Mouse (Mus musculus) NIH3T3 (cell line): Measurements from ENCODE around the gene Spns2.
"Not testable (repeated sequence)": the region's sequence is repeated elsewhere in the genome, so short reads cannot be mapped to it uniquely, and the experiment has no call there.

Experiments used
- DNase-seq: peaks from one replicate; pipeline ENCODE4 v3.0.0-alpha.2; 2012; ENCODE audit warnings: low read depth

Spns2 gene

DNA sequence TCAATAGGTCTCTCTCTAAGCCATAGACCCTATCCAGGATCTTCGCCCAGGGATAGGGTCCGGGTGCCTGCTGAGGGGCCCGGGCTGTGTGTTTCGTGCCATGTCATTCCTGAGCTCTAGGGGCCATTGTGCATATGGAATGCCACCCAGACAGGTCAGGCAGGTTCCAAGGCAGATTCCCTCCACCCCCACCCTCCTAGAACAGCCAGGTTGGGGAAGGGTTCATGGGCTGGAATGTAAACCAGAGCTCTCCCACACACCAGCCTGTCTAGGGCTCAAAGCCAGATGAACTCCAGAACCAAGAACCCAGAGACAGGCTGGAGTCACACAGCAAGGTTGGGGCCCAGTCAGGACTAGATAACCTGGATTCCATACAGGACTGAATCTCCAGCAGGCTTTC is 16.2 kb downstream of the Spns2 start:
- DNase-seq, result no peak

DNA sequence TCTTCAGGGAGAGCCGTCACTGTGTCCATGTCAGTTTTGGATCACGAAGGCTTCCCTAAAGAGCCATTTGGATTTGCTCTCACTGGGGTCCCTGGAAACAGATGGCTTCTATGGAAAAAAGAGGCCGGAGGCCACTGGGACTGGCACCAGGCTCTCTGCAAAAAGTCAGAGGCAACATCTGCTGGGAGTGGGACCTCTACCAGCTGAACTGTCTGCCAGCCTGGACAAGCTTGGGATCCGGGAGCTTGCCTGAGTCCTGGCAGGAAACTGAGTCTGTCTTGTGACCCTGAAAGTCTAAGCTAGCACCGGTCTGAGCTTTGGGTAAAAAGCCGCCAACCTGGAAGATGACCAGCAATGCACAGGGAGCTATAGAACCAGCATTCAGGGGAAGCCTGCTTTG is 18.3 kb downstream of the Spns2 start:
- no peak for DNase-seq

DNA sequence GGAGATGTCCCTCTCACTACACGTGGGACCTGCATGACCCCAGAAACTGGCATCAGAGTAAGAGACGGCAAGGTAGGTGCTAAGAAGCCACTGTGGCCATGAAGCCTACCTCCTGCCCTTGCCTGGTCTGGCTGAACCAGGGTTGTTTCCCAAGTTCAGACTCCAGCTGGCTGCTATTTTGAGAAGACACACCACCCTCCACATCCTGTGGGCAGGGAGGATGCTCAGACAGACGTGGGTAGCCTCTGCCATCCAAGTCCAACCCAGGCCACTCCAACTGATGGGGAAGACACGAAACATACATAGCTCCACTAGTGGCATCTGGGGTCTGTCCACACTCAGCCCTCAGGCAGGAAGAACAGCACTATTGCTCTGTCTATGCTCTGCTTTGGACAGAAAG is 19.7 kb downstream of the Spns2 start:
- DNase-seq, result no peak

DNA sequence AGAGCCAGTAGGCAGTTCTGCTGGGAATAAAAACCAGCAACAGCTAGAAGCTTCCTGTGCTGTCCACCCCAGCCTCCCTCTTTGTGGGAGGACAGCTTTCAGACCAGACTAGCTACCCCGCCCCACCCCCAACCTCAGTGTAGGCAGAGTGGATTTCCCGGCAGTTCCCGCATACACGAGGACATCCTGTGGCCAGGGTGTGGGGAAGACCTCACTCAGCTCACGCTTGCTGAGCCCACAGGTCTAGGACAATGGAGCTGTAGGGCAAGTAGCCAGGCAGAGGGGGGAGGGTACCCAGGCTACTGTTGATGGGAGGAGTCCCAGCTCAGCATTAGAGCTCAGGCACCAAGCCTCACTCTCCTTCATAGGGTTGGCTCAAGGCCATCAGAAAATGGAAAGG is 20.5 kb downstream of the Spns2 start:
- DNase-seq, result peak; percentile 51

DNA sequence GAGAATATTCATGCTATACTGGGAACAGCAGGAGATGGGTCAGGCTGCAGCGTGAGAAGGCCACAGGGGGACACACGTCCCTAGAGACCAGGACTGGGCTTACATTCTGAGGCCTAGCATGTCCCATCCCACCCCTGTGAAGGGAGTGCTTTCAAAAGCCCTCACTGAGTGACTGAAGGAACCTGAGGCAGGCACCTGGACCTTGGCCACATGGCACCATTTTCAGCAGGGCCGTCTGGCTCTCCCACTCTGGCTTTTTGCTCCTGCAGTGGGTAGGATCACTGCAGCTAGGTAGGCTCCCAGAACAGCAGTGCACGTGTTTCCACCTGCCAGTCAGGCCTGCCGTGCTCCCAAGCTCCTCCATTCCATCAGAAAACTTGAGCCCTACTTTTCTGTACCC is 21.2 kb downstream of the Spns2 start:
- no peak for DNase-seq

DNA sequence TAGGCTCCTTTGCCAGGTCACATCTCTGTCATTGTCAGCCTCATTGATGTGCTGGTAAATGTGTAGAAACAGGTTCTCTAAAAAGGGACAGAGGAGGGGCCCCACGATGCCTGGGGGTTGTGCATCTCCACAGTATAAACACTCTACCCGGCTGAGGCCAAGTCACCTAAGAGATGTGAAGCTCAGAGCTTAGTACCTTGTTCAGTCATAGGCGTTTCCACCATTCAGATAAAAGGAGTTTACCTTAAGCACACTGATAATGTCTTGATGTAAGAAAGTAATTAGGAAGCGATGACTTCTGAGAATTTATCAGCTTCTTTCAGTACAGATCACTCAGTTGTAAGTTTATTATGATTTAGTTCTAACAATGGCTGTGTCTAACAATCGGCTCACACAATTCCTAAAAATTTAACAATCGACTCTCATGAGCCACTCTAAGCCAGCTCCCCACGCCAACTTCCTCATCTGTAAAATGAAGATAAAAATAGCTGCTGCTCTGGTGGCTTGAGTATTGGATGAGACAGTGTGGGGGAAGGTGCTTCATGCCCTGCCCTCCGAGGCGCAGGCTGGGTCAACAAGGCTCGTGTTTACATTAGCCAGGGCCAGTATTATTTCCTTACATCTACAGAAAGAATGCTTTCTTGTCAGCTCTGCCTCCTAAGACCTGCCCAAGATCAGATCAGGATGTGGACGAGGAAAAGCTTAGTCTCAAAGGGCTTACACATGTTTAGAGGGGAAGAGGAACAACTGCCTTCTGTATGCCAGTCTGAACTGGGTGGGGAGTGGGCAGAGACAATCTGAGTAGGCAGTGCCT is 22.8 kb downstream of the Spns2 start:
- peak; percentile 34 for DNase-seq

DNA sequence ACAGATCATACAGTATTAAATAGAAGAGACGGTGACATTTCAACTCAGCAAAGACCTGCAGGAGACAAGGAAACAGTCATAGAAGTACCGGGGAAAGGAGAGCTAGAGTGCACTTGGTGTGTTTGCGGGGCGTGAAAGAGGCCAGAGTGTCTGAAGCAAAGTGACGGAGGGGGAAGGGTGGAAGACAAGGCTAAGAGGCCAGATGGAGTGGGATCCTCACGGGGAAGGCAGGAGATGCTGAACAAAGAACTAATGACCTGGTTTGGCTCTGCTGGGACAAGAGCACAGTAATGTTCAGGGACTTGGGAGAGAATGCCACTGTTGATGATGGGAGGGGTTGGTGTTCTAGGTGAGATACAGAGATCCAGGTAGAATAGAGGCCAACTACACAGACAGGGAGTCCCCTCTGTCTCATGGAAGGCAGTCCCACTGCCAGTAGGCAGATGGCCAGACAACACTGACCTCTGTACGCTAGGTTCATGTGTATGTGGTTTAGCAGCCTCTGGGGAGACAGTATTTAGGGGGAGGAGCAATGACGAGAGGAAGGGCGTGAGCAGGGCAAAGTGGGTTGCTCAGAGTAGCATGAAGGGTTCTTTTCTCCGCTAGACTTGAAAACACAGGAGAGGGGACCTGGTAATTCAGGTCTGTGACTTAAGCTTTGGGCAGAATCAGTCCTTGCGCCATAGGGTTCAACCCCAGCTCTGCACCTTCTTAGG is 23.6 kb downstream of the Spns2 start:
- DNase-seq, result peak; percentile 15

DNA sequence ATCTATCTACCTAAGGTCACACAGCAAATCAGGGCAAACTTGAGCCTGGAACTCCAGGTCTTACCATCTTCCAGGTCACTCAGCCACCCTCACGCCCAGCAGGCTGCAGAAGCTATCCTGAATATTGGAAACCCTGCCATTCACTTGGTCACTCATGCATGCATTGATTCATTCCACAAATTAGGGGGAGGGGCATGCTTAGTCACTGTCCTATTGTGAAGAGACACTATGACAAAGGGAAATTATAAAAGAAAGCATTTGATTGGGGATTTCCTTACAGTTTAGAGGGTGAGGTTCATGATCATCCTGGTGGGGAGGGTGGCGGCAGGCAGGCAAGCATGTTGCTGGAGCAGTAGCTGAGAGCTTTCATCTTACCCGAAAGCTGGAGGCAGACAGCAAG is 24.9 kb downstream of the Spns2 start:
- DNase-seq, result no peak

DNA sequence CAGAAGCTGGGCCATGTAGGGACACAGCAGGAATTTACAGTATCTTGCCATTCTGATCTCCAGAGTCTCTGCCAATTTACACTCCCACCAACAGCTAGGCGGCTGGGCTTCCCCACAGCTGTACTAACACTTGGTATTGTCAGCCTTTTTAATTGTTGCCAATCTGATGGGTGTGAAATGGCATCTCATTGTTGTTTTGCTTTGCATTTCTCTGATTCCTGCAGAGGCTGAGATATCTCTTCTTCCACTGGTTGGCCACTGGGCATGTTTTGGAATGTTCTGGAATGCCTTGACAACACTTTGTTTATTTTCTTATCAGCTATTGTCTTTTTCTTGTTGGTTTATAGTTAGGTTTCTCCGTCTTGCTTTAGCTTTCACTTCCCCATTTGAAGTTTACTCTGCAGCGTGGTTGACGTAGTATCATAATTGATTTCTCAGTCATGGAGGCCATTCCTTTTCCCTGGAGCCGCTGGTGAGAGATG is 28.2 kb downstream of the Spns2 start:
- DNase-seq, result no peak

DNA sequence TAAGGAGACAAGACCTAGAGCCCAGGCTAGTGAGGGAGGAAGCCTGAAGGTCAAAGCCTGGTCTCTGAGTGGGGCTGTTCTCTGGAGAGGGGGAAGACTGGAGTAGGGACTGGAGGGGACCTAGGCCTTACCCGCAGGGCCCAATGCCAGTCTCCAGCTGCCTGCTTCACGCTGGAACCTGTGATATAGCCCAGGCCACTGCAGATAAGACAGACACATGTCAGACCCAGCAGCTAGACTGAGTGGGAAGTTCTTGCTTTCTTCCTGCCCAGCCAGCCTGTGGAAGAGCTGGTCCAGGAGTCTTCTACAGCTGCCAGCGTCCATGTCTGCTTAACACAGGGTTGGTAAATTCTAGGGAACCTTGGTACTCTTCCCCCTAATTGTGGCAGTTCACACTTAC is 31.2 kb downstream of the Spns2 start:
- no peak for DNase-seq

DNA sequence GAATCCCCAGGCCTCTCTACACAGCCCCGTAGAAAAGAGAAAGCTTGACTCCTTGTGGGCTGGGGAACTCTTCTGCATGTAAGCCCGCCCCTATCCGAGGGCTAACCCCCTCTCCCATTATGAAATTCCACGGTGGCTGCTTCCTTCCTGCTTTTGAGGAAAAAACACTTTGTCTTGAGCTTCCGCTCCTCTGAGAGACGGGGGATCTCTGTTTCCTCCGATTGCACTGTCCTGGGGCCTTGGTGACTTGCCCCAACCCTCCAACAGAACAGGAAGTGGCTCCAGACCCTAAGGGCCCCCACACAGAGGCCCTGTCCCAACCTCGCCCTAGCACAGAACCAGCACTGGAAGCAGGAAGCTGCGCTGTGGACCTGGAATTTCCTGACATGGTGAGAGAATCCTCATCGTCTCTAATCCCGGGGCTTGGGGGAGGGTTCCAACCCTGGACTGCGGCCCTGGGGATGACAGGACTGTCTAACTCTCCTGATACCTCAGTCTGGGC is 31.7 kb downstream of the Spns2 start:
- no peak for DNase-seq

DNA sequence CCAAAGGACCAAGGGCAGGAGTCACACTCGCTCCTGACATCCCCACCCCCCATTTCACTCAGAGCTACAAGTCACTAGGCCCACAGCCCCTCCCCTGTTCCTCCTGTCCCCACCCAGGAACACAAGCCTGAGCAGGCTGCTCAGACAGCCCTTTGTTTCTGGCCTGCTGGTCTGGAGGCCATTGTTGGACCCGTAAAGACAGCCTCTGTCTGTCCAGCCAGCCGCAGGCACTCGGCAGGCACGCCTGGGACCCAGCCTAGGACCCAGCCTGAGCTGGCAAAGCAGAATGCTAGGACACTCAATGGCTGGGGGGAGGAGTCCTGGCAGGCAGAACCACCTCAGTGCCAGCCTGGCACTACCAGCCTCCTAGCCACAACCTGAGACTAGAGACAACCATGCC is 34.0 kb downstream of the Spns2 start:
- DNase-seq, result no peak

DNA sequence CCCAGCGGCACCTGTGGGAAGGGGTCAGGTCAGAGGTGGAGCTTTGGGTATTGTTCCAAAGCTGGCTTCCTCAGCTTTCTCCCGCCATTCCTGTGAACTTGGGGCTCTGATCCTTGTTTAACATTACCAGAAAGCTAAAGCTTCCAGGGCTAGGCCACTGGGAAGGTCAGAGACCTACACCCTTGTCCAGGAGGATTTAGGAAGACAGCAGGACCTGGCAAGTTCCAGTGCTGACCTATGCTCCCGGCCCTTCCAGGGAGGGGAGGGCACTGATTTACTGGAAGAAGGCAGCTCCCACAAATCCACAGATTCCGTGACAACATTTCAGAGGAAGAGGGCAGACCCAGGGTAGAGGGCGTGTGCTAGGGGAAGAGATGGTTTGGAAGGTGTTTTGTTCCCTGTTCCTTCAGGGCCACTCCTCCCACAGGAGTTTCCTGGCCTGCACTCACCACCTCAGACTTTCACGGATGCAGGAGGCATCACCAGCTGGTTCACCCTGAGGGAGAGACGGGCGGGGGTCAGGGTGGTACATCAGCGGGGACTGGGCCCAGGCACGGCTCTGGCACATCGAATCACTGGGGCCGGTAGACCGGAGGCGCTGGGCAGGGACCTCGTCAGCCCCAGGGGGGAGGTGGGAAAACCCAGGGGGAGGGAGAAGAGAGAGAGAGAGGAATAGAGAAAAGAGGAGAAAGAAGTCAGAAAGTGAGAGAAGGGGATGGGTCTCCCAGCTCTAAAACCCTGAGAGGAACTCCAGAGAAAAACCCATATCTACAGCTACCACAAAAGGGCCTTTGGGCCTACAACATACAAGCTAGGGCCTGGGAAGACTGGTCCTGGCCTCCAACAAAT is 36.4 kb downstream of the Spns2 start:
- DNase-seq, result no peak

DNA sequence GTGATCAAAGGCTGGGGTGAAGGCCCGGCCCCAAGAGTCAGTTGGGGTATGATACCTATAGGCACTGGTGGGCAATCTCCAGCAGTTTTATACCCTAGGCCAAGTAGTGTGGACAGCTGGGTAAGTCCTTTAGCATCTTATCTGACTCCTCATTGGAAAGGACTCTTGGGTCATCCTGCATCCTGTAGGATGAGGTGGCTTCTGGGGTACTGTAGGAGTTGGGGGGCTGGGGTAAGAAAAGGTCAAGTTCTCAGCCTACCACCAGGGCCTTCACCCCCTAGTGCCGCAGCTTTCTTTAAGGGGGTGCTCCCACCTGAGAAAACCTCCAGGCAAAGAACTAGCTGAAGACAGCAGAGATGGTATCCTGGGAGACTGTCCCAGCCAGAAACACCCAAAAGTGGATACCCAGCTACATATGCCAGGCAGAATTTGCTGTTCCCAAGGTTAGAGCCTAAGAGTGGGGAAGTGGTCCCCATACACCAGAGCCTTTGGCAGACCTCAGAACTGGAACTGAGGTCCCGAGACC is 37.5 kb downstream of the Spns2 start:
- DNase-seq, result no peak

DNA sequence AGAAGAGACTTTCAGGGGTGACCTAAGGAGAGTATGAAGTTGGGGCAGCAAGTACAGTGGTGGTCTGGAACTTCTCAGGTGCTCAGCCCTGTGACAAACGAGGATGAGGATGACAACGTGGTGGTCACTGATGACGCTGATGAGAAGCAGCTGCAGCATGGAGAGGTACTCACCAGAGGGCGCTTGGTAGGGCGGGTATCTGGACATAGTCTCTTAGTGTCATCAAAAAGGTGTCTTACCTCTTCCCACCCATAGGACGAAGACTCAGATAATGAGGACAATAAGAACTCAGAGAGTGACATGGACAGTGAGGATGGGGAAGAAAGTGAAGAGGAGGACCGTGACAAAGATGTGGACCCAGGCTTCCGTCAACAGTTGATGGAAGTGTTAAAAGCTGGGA is 42.2 kb downstream of the Spns2 start:
- no peak for DNase-seq

DNA sequence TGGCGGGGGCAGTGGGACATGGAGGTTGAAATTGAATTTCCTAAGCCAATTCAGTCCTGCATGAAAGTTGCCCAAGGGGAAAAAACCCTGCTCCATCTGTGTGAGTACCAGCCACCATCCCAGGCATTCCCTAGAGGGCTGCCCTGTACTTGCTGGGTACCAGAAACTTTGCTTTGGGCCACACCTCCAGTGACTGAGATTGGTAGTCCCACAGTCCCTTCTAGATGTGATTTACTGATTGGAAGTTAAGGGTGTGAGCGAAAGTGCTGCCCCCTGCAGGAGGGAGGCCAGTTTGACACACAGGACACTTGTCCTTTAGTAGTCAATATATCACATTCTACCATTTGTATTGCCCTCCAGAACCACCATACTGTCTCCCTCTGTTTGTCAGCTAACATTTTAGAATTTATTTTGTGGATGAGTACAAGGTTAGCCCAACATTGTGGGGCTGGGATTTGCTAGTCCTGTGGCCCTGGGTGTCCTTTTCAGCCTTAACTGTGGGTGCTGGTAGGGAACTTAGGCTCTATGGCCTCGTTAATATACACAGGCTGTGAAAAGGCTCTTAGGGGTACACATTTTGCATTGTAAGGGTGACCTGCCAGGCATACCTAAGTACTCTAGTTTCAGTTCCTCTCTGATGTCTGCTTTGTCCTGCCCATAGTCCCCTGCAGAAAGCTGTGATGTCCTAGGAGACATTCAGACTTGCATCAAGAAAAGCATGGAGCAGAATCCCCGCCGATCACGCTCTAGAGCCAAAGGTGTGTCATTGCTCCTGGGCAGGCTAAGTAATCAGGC is 43.2 kb downstream of the Spns2 start:
- DNase-seq, result peak; percentile 59

DNA sequence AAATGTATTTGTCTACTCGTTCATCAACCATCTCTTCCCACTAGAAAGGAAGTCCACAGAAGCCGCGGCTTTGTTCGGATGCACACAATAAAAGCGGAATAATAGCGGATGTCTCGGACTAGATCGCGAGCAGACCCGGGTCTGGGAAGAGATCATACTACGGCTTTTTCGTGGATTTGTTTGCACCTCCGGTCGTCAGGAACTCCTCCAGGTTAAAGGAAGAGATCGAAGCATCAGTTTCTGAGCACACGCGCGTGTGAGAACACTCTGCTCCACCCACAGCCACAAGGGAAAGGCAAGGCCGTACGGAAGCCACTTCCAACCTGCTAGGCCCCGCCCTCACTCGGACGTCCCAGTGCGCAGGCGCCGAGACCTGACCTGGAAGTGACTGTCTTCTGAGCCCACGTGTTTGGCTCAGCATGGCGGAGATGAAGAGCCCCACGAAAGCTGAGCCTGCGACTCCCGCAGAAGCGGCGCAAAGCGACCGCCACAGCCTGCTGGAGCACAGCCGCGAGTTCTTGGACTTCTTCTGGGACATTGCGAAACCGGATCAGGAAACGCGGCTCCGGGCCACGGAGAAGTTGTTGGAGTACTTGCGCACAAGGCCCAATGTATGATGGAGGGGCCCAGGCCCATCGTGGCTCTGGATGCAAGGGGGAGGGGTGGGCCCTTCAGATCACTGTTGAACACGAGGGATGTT is 48.6 kb downstream of the Spns2 start, which contains the start of gene Mybbp1a:
Gene Mybbp1a (plus strand): TSS at position 391 of the 700 bp plus-strand sequence.
- peak; percentile 99 for DNase-seq

DNA sequence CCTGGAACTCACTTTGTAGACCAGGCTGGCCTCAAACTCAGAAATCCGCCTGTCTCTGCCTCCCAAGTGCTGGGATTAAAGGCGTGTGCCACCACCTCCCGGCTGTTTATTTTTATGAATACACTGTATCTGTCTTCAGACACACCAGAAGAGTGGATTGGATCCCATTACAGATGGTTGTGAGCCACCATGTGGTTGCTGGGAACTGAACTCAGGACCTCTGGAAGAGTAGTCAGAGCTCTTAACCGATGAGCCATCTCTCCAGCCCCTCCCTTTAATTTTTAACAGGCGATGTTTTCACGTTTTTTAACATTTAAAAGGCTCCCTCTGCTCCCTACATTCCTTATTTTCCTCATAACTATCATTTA is 49.1 kb downstream of the Spns2 start:
- not testable (repeated sequence) for DNase-seq

DNA sequence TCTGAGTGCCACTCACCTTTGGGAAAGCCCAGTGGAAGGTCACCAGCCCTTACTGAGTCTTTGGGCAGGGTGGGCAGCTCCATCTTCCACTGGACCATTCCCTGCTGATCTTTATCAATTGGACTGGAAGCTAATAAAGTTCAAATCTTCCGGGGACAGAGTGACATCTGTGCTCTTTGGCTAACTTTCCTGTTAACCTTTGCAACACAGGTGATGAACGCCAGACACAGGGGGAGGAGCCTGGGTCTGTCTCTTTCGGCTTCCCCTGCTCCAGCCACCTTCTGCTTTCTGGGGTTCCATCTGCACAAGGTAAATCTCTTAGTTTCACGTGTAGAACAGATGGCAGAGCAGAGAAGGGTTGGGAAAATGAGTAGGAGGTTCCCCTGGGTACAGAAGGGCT is 51.3 kb downstream of the Spns2 start:
- no peak for DNase-seq
